Mouse (Mus musculus): ENCODE data around the gene Pnrc1.

DNA sequence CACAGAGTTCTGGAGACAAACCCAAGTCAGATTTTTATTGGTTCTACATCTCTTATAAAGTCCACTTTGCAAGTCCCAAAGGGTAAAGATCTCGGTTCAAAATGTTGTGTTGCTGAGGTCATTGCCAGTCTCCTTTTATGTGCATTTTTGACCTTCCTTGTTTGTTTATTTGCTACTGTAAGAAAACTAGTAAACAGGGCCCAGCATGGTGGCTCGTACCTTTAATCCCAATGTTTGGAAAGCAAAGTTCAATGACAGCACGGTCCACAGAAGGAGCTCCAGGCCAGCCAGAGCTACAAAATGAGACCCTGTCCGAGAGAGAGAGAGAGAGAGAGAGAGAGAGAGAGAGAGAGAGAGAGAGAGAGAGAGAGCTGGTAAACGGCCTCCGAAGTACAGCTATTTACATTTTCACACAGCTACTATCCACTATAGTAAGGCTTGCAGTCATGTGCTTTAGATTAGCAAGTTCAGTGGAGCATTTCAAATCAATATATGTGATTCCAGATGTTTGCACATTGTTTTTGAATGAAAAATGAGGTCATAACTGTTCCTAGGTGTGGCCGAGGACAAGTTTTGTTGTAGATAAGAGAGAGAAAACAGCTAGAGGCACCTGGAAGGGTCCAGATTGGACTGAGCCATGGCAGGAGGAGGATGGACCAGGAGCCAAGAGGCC lies 65.8 kb downstream of the Pnrc1 start:
- no peak for TF ChIP-seq CTCF (IDR thresholded peaks at IDR 0.05; ENCODE audit: extremely low read depth, insufficient read length, insufficient replicate concordance, low read depth, low read length)
- no peak for TF ChIP-seq POLR2A (IDR thresholded peaks at IDR 0.05; ENCODE audit: low read depth, low read length)
